Mouse (Mus musculus): ENCODE results near the gene Tube1.
"Not testable (repeated sequence)": the region's sequence is repeated elsewhere in the genome, so short reads cannot be mapped to it uniquely, and the experiment has no call there.

The Tube1 gene

DNA sequence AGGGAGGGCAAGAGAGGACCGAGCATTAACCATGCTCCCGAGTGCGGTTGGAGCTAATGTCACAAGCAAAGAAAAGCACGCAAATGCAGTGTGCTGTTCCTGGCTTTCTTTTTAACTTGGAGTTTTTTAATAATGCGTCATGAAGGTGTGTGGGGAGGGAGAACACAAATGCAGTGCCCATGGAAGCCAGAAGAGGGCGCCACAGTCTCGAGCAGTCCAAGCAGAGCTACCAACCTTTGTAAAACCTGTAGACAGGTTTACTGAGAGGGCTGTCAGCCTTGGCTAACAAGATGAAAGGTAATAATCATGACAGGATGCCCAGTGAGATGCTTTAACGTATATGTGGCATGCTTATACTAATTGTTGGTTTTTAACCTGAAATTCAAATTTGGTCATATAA is 36.4 kb downstream of the Tube1 start:
- peak; percentile 70 for DNase-seq

GRCm38 (mm10) chr10:39170706-39171105 is 36.9 kb downstream of the Tube1 start:
- DNase-seq, result no peak

- DNase-seq, result peak; percentile 91
These were observed 37.4 kb downstream of the Tube1 start for GRCm38 (mm10) chr10:39171134-39171533.

GRCm38 (mm10) chr10:39171603-39172539 is 38.1 kb downstream of the Tube1 start:
- DNase-seq, result peak; percentile 89

DNA sequence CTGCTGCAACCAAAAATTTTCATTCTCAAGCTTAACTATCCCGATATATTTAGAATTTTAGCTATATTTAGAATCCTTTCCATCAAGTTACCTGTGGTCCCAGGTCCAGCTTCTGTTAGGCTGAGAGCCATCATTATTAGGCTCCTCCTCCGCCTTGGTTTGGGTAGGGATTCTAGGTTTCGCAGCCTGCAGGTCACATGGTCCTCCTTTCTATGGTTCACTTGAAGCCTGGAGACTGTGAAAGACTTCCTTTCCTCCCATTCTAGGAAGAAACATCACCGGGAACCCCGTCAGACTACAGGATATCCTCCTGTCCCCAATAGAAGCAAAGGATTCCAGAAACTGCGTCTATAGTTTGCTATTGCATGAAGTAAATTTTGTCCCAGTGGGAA is 38.8 kb downstream of the Tube1 start:
- DNase-seq, result no peak

DNA sequence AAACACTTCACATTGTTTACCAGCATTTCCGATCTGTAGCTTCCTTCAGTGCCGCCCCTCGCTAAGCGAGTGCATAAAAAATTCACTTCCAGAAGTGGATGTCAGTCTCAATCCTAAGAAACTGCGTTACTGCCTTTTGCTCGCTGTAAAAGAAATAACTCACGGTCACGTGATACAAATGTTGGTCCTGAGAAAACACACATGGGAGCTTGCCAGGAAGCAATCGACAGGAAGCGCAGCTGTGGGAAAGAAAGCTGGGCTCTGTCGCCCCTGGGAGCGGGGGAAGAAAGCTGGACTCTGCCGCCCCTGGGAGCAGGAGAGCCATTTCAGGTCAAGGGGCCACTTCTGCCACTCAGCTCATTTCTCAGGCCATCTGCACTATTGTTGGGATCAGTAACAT is 39.3 kb downstream of the Tube1 start:
- DNase-seq, result peak; percentile 68

DNA sequence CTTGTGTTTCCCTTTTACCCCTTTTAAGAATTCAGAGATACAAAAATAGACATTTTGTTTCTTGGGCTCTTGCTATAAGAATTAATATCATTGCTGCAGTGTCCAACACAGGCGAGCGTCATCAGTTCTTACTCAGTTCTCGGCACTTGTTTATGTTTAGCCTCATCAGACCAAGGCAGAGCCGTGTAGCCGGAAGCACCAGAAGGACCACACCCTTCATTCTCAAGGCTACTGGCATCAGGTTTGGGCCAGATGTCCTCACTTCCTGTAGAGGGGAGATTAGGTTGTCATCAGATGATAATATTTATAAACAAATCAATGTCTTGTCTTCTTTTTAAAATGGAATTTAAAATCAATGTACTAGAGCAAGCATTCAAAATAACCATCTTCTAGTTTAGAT is 43.2 kb downstream of the Tube1 start:
- no peak for DNase-seq

GRCm38 (mm10) chr10:39184864-39185544 is 51.2 kb downstream of the Tube1 start:
- DNase-seq, result no peak

GRCm38 (mm10) chr10:39185545-39185906 is 51.8 kb downstream of the Tube1 start:
- no peak for DNase-seq

DNA sequence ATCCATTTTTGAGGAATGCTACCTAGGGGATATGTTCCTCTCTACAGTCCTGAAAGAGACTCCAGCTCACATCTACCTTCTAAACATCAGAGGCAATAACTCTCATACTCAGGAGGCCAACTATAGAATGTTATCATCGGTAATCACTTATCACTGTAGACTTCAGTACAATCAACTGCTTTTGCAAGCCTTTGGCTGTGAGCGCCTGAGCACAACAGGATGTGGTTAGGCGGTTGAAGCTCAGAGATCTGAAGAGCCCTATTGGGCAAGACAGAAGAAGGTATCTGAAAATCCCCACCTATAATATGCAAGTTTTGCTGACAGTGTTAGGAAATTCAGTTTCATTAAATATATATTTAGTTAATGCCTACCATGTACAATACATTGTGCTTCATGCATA is 58.9 kb downstream of the Tube1 start:
- DNase-seq, result no peak

- DNase-seq, result not testable (repeated sequence)
These were observed 64.4 kb downstream of the Tube1 start for GRCm38 (mm10) chr10:39198216-39198615.
